Mouse (Mus musculus) c-Kit-positive CD71-negative TER-119-negative erythroid progenitor cells, embryonic 14.5 days (primary cell): ENCODE results near the gene Inhba.

ENCODE experiments used
- DNase-seq: peaks from one replicate; pipeline ENCODE4 v3.0.0-alpha.2; 2013; ENCODE audit warnings: low read depth

The Inhba gene

DNA sequence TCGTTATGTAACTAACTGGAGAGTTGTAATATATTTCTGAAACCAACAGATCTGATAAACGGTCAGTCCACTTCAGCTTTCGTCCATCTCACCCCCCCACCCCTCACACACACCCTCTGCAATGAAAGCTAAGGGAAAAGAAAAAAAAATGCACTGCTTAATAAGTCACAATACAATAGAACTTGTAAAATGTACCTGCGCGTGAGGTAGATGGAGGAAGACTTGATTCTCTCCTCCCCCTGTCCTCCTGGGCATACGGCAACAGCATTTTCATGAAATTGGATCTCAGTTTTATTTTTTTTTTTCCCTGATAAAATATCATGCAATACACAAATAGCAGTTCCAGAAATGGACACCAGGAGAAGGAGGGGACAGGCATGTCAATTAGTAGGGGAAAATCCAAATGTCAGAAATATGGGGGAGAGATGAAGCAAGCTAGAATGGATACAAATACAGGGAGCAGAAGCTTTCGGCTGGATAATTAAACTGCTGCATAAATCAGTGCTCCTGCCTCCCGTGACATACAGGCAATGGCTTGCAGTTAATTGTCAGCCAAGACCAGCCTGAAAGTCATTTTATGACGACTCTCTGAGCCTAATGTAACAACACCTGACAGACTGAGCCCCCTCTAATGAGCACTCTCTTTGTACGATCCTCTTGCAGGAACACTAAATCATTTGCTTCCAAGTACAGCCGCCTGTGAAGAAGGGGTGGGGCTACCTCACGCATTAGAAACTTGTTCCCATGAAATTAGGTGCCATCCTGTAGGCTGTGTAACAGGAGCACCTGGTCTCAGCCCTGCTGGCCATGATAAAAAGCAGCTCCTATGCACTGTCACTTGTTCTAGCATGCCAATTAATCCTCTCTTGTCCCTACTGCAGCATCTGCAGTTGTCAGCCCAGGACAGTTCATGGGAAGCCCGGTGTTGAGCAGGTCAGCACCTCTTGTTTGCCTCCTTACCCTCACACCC lies 11.7 kb downstream of the Inhba start:
- DNase-seq = no peak

DNA sequence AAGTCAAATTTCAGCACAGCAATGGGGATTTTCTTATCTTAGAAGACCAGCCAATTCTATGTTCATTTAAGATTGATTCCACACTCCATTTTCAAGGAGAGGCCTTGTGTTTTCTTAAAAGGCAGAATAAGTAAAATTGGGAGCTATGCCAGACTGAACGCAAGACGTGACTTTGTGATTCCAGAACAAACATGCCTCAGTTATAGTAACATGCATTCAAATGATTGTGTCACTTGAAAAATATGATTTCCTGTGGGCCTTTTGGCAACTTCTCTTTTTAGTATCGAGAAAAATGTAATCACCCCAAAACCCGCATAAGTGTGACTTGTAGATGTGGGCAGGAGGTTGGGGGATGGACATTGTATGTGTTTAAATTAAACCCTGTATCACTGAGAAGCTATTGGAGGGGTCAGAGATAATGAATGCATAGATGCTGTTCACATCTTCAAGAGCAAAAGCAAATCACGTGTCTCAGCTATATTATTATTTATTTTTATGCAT lies 19.0 kb downstream of the Inhba start:
- DNase-seq = no peak

DNA sequence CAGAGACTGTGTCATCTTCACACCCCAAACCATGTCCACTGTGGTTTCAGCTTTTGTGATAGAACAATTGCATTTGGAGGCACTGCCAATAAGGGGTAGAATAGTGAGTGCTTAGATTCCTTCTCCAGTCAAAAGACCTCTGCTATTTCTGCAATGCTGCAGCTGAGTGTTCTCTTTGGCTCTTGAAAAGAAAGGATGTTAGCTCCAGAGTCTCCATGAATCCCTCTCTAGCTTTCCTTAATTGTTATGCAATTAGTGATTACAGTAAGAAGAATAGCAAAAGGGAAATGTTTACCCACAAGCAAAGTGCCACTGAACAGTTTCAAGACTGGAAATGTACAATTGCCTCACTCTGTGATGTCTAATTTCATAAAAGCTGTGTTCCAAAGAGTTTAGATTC lies 20.8 kb downstream of the Inhba start:
- DNase-seq = no peak

DNA sequence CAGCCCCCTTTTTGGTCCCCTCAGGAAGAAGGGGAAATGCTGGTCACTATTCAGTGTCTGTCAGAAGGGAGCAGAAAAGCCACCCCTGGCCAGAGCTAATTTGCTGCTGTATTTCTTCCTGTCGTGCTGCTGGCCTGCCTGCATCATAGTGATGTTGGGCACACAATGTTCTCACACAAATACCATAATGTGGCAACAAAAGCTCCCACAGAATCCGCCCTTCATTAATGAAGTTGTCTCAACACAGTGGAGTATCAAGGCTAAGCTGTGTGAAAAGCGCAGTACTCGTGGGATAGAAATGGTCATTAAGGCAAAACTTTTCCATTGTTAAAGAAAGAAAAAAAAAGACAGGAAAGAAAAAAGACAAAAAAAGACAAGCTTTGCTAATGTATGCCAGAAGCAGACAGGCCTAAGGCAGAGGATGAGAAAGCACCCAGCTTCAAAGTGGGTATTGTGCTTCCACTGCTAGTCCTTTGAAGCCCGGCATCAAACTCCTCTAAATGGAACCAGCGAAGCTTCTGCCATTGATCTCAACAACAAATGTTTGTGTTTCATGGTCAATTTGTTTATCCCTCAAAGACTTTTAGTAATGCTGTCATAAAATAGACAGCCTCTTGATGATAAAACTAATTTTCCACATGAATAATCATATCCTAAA lies 21.4 kb downstream of the Inhba start:
- no peak for DNase-seq

DNA sequence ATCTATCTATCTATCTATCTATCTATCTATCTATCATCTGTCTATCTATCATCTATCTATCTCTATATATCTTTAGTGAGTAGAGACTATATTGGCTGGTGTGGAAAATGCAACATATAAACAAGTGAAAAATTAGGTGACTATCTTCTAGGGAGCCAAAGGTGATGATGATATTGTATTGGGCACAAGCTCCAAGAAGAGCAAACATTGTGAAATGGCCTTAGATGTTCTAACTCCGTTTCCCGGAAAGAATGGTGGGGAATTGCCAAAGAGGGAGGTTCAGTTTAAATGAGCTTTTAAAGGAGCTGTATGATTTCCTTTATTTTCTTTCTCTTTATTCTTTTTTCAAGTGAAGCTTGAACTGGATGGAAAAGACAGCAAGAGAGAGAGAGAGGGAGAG lies 57.4 kb downstream of the Inhba start:
- no peak for DNase-seq

DNA sequence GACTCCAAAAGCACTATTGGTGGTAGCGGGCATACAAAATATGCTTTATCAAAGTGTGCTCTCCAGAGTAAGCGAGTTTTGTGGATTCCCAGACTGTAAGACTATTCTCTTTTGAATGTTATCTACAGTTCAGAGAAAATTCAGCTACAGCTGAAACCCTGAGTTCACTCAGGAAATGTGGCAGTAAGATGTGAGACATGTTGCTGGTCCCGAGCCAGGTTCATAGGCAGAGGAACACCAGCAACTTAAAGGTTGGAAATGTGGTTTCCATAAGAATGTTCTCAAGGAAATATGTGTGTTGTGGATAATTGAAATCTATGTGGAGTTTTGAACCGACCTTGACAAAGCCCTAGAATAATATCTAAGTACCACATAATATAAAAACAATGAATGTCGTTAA lies 65.6 kb downstream of the Inhba start:
- DNase-seq = no peak

DNA sequence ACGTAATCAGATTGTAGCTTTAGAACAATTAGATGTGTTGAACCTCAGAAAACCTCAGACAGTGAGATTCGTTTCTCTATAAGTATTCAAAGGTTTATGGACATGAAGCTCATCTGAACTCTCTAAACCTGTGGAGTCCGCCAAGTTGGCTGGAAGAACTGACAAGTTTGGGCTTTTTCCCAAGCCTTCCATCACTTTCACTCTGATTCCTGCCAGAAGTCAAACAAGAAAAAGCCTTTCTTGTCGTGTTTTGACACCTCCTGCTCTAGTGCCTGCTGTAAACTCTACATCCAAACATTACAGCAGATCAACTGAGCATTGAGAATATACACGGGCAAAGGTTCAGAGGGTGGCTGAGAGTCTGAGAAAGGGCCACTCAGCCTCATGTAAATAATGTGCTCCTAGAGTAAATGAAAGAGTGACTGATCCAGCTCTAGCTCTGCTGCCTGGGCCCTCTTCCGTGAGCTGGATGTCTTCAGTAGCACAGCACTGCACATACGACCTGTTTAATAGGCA lies 66.6 kb downstream of the Inhba start:
- no peak for DNase-seq

DNA sequence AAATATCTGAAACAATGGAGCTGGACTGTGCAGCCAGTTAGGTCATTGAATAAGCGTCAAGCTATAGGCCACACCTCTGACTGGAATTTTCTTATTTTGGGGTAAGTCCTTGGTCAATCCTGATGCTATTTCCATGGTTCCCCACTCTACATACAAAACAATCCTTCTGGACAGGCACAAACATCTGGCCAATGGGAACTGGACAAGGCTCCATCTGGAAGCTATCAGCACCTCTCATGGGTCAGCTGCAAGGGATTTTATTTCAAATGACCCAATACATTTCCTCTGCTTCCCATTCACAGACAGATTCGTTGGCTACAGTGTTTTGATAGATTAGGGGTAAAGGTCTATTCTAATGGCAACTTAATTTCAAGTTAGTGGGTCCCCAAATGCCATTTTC lies 68.6 kb downstream of the Inhba start:
- DNase-seq = no peak
